Mouse (Mus musculus) monocyte, adult 5-6 weeks (primary cell): ENCODE results near the gene Adamts2. TPM values are rescaled to one million over a fixed set of nuclear protein-coding genes. Genes with fewer than 3 reads are reported as not detected.

Source experiments
- total RNA-seq: library from RNA; stranded (forward); fragments of 200-1000, 200-491, 200-594 nt; gene quantifications from 3 replicates; pipeline ENCODE4 v1.2.3, GENCODE M21; 2017

Gene Adamts2
- total RNA-seq, 1 experiment from 2014 or later = not detected

Other genes with a start within 250 kb of the Adamts2 start
- gene Cby3, start 247.6 kb upstream of the Adamts2 start, total RNA-seq = not detected in 3 replicates
- gene Hnrnph1, start 225.1 kb upstream of the Adamts2 start, total RNA-seq = 1,029 to 1,291 TPM (median 1,161 TPM) in 3 replicates
- gene Rufy1, start 171.0 kb upstream of the Adamts2 start, total RNA-seq = 47.8 to 49.7 TPM (median 48.4 TPM) in 3 replicates
- 0.19 to 0.97 TPM (median 0.85 TPM) in 3 replicates for gene Zfp354c, start 225.6 kb downstream of the Adamts2 start, total RNA-seq
- gene Zfp879, start 239.5 kb downstream of the Adamts2 start, total RNA-seq = not detected in 3 replicates
- 0.38 TPM in 1 of 3 replicates, not detected in the others for gene Grm6, start 248.6 kb downstream of the Adamts2 start, total RNA-seq